Mouse (Mus musculus) left cerebral cortex, postnatal 4 days (tissue): ENCODE results near the gene Klk1b16. TPM values are rescaled to one million over a fixed set of nuclear protein-coding genes. Genes with fewer than 3 reads are reported as not detected.
"Not testable (repeated sequence)": the region's sequence is repeated elsewhere in the genome, so short reads cannot be mapped to it uniquely, and the experiment has no call there.

Source experiments
- DNase-seq: peaks from one replicate; pipeline ENCODE4 v3.0.0-alpha.2; 2022
- intact Hi-C: fragments of 180-260 bp; cut with DNase I; formaldehyde crosslinking; loops from one replicate; pipeline ENCODE4 v1.15.1; 2025
- total RNA-seq, 2 experiments: library from RNA; stranded (reverse); gene quantifications; 2 replicates each; pipeline ENCODE4 v1.2.3; 2021

Gene Klk1b16
- total RNA-seq = not detected

DNA sequence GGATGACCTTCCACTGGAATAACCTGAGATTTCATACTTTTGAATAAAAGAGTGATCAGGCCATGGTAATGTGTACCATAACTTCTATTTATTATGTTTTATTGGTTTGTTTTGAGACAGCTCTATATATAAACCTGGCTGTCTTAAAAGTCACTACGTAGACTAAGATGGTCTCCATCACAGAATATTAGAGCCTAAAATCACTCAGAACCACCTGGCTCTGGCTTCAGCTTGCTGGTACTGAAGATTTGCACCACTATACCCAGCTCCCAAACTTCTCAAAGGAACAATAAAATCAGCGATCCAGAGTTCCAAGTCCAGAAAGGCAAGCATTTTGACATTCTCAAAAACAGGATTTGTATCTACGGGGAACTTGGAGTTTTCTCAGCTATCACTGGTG lies at the start of gene Klk1b16:
Gene Klk1b16 (plus strand): TSS at position 301 of the 400 bp plus-strand sequence.
- intact Hi-C loops = no loop called here

DNA sequence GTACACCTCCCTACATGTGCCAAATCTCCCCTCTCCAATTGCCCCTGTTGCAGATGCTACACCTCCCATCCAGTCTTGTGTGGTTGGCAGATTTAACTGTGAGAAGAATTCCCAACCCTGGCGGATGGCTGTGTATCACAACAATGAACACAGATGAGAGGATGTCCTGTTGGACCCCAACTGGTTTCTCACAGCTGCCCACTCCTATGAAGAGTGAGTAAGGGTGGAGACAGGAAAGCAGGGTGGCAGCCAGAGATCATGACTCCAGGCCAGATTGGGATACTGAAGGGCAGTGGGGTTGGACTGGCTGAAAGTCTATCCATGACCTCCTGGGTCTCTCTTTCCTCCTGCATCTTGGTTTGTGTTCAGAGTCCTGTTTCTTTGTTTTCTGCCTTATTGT lies 40.5 kb upstream of the Klk1b16 start:
- DNase-seq = no peak
- intact Hi-C loops = no loop called here

More for the DNA sequence above, at the start of gene Klk1b16:
- no peak for DNase-seq

DNA sequence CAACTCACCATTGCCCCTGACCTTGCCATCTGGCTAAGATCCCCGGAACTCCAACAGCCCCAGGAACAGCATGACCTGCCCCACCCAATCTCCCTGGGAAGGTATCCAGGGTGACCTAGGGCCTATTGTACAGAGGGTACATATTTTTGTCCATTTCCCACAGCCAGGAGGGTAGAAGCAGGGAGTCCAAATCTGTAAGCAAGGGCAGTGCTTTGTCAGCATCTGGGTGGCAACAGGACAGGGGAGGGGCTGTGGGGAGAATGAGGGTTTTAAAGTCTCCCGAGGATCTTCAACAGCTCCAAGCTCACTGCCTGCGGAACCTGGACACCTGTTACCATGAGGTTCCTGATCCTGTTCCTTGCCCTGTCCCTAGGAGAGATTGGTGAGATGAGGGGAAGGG lies 34.5 kb upstream of the Klk1b16 start, which contains the start of gene Klk1b21:
Gene Klk1b21 (plus strand): TSS at position 301 of the 400 bp plus-strand sequence.
- intact Hi-C loops, DNase-seq: not testable (repeated sequence)

DNA sequence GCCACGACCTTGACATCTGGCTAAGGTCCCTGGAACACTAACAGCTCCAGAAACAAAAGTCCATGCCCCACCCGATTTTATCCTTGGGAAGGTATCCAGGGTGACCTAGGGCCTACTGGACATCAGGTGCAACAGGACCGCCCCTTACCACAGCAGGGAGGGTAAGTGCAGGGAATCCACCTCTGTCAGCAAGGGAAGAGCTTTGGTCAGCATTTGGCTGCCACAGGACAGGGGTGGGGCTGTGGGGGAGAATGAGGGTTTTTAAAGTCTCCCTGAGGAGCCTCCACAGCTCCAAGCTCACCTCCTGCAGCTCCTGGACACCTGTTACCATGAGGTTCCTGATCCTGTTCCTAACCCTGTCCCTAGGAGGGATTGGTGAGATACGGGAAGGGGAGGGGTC lies 24.2 kb upstream of the Klk1b16 start, which contains the start of gene Klk1b22:
Gene Klk1b22 (plus strand): TSS at position 301 of the 400 bp plus-strand sequence.
- DNase-seq = no peak

DNA sequence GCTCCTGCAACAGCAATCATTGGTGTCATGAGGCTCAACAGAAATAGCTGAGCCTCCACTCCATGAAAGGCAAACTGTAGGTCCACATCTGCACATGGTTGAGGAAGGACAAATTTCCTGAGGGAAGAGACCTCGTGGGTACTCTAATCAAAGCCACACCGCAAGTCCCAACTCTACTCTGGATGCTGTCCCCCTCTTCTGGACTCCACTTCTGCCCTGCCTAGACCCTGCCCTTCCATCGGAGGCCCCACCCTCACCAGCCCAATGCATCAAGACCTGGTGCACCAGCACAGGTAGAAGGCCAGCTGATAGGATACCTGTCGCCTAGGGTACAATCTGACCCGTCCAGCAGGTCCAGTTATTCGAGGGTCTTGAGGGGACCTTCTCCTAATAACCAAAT lies 13.1 kb upstream of the Klk1b16 start:
- intact Hi-C loops = no loop called here
- no peak for DNase-seq

More for the DNA sequence above, 24.2 kb upstream of the Klk1b16 start, which contains the start of gene Klk1b22:
- intact Hi-C loops = no loop called here

DNA sequence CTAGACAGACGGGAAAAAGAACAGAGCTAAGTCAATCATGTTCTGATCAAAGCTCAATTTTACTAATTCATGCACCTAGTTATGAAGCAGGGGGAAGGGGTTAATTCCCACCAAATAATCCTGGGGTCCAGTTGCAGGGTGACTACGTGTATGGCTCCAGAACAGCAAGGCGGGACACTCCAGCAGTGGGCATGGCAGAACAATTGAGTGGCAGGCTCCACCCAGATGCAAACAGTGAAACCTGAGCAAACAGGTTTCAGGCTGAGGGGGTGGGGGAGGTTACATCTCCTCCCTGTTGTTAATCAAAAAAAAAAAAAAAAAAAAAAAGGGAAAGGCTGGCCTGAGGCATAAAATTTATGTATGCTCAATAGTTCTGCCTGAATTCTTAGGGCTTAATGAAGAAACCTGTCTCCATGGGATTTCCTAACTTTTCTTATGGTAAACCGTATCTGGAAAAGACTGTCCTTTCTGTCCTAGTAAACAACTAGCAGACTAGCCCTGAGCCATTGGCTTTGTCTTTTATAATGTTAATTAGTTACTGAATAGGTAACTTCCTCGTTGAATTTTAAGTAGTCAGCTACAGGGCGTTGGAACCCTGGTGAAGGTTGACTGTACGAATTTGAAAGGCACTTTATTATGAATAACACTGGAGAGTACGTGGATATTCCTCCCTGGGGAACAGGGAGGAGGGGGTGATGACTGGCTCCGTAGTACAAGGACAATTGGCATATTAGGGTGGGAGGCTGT lies 42.9 kb downstream of the Klk1b16 start:
- intact Hi-C loops = no loop called here
- no peak for DNase-seq

DNA sequence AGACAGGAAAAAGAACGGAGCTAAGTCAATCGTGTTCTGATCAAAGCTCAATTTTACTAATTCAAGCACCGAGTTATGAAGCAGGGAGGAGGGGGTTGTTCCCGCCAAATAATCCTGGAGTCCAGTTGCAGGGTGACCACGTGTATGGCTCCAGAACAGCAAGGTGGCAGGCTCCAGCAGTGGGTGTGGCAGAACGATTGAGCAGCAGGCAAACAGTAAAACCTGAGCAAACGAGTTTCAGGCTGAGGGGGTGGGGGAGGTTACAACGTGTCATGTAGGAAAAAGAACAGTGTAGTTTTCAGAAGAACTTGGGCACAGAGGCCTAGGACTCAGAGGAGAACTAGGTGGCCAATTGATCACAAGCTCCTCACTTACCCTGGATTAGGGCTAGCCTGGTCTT lies 49.9 kb downstream of the Klk1b16 start:
- intact Hi-C loops, DNase-seq: not testable (repeated sequence)

DNA sequence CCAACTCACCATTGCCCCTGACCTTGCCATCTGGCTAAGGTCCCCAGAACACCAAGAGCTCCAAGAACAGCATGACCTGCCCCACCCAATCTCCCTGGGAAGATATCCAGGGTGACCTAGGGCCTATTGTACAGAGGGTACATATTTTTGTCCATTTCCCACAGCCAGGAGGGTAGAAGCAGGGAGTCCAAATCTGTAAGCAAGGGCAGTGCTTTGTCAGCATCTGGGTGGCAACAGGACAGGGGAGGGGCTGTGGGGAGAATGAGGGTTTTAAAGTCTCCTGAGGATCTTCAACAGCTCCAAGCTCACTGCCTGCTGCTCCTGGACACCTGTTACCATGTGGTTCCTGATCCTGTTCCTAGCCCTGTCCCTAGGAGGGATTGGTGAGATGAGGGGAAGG lies 51.4 kb downstream of the Klk1b16 start, which contains the start of gene Klk1b24:
Gene Klk1b24 (plus strand): TSS at position 301 of the 400 bp plus-strand sequence.
- intact Hi-C loops = not testable (repeated sequence)

More for the DNA sequence above, 51.4 kb downstream of the Klk1b16 start, which contains the start of gene Klk1b24:
- DNase-seq = not testable (repeated sequence)

Other genes starting within 250 kb of the Klk1b16 start
- not detected for gene Klk15, start 203.0 kb upstream of the Klk1b16 start, total RNA-seq
- gene Klk1b8, start 186.1 kb upstream of the Klk1b16 start, total RNA-seq = not detected
- not detected for gene Klk1b1, start 170.0 kb upstream of the Klk1b16 start, total RNA-seq
- not detected for gene Klk1b9, start 160.7 kb upstream of the Klk1b16 start, total RNA-seq
- not detected for gene Klk1b11, start 140.9 kb upstream of the Klk1b16 start, total RNA-seq
- gene Klk1b26, start 124.6 kb upstream of the Klk1b16 start, total RNA-seq = not detected
- gene Klk1b27, start 84.5 kb upstream of the Klk1b16 start, total RNA-seq = not detected
- gene Klk1b21, start 34.4 kb upstream of the Klk1b16 start, total RNA-seq = not detected
- not detected for gene Klk1b22, start 24.1 kb upstream of the Klk1b16 start, total RNA-seq
- gene Klk1b24, start 51.5 kb downstream of the Klk1b16 start, total RNA-seq = not detected
- gene Klk1b3, start 61.4 kb downstream of the Klk1b16 start, total RNA-seq = not detected
- gene Klk1b4, start 70.7 kb downstream of the Klk1b16 start, total RNA-seq = not detected
- not detected for gene Klk1b5, start 79.2 kb downstream of the Klk1b16 start, total RNA-seq
- not detected for gene Klk1, start 88.6 kb downstream of the Klk1b16 start, total RNA-seq
- not detected for gene Gm36864, start 99.4 kb downstream of the Klk1b16 start, total RNA-seq
- gene 1700028J19Rik, start 109.9 kb downstream of the Klk1b16 start, total RNA-seq = under 1 TPM; 0.64 to 0.82 TPM
- 100 to 1,000 TPM; 169 to 191 TPM for gene 2410002F23Rik, start 110.0 kb downstream of the Klk1b16 start, total RNA-seq
- gene Acp4, start 120.6 kb downstream of the Klk1b16 start, total RNA-seq = not detected
- gene Gm15517, start 124.7 kb downstream of the Klk1b16 start, total RNA-seq = not detected
- gene Clec11a, start 170.1 kb downstream of the Klk1b16 start, total RNA-seq = 1 to 10 TPM; 2.5 to 2.8 TPM
- 100 to 1,000 TPM; 299 to 336 TPM for gene Shank1, start 173.5 kb downstream of the Klk1b16 start, total RNA-seq
- gene Syt3, start 247.3 kb downstream of the Klk1b16 start, total RNA-seq = 10 to 100 TPM; 45.1 to 52.4 TPM
- 1 to 10 TPM; 1.3 to 2.4 TPM for gene 1700008O03Rik, start 249.1 kb downstream of the Klk1b16 start, total RNA-seq